Mouse (Mus musculus) embryonic facial prominence, embryonic 11.5 days (tissue): ENCODE data around the gene Pmel. TPM values are rescaled to one million over a fixed set of nuclear protein-coding genes. Genes with fewer than 3 reads are reported as not detected.

Experiments used
- ATAC-seq: fragments of 200-750 bp; cut with Nextera tagmentation; replicated peaks from 2 replicates; pipeline ENCODE4 v1.8.0; 2017; ENCODE audit warnings: low read depth; ENCODE audit not compliant: insufficient number of reproducible peaks, low FRiP score, low TSS enrichment
- DNase-seq: peaks from one replicate; pipeline ENCODE4 v3.0.0-alpha.2; 2015; ENCODE audit warnings: low spot score
- H3K27ac ChIP-seq: fragments of 300-500 bp; sonication (generic); replicated peaks from 2 replicates; pipeline ENCODE4 v1.5.1; 2014; ENCODE audit warnings: mild to moderate bottlenecking, low read depth, low read length, control low read depth
- H3K27me3 ChIP-seq: fragments of 300-500 bp; sonication (generic); 2 replicates; pipeline ENCODE4 v1.6.1; 2014; ENCODE audit warnings: mild to moderate bottlenecking, low read length, moderate library complexity, mixed read lengths; ENCODE audit not compliant: control insufficient read depth, insufficient read depth
- H3K36me3 ChIP-seq: fragments of 300-500 bp; sonication (generic); replicated peaks from 2 replicates; pipeline ENCODE4 v1.6.1; 2014; ENCODE audit warnings: low read depth, mild to moderate bottlenecking, low read length, moderate library complexity, mixed read lengths; ENCODE audit not compliant: control insufficient read depth, insufficient read depth
- H3K4me1 ChIP-seq: fragments of 300-500 bp; sonication (generic); 2 replicates; pipeline ENCODE4 v1.6.1; 2014; ENCODE audit warnings: low read length, mixed read lengths; ENCODE audit not compliant: control insufficient read depth, insufficient read depth
- H3K4me2 ChIP-seq: fragments of 300-500 bp; sonication (generic); 2 replicates; pipeline ENCODE4 v1.6.1; 2014; ENCODE audit warnings: low read depth, mild to moderate bottlenecking, control low read depth, low read length, moderate library complexity
- H3K4me3 ChIP-seq: fragments of 300-500 bp; sonication (generic); 2 replicates; pipeline ENCODE4 v1.5.1; 2014; ENCODE audit warnings: low read depth, low read length, control low read depth
- H3K9ac ChIP-seq: fragments of 300-500 bp; sonication (generic); replicated peaks from 2 replicates; pipeline ENCODE4 v1.6.1; 2014; ENCODE audit warnings: mild to moderate bottlenecking, control low read depth, low read length
- H3K9me3 ChIP-seq: fragments of 300-500 bp; sonication (generic); replicated peaks from 2 replicates; pipeline ENCODE4 v1.6.1; 2016; ENCODE audit warnings: mild to moderate bottlenecking, low read length, inconsistent platforms, mixed read lengths; ENCODE audit not compliant: control insufficient read depth
- WGBS: fragments of 180-500 bp; shearing (Covaris S2); extraction: QIAGEN DNeasy Blood & Tissue Kit; methylation state at CpG from one replicate; pipeline ENCODE4 v1.1.7; 2014; 5-methylcytosine and 5-hydroxymethylcytosine counted together
- polyA plus RNA-seq: library from polyadenylated mRNA; unstranded; fragments of >200 nt; fragmentation: Nextera tagmentation; extraction: Ambion mirVana; gene quantifications from 2 replicates; pipeline ENCODE4 v1.2.1, GENCODE M21; 2014

Pmel gene
- polyA plus RNA-seq, 1 experiment from 2014 or later, result 28.7 TPM

DNA sequence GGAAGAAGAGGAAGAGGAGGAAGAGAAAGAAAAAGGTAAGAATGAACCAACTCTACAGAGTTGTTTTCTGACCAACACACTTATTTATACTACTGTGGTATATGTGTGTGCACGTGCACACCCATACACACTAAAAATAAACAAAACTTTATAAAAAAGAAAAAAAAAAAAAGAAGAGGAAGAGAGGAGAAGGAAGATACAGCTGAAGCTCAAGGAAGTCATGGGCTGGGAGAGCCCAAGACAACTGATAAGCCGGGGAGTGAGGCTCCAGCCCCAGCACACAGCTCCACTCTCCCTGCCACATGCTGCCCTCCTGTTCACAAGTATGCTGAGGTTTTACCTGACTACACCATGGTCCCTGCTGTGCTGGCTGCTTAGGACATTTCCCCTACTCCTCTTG lies 36.3 kb downstream of the Pmel start:
- Histone ChIP-seq H3K36me3 (no peaks in the 10 kb centered on the region), H3K27ac (no peak overlapping the region), H3K4me1 (peaks cover 4% of the 10 kb centered on the region; the same call in 1 of the 2 replicates), H3K9me3 (no peaks in the 10 kb centered on the region), H3K4me2 (no peak overlapping the region), H3K9ac (no peak overlapping the region), H3K27me3 (peaks cover 6% of the 10 kb centered on the region), H3K4me3 (no peak overlapping the region)
- ATAC-seq (no peak), DNase-seq (no peak)
- 67% methylated on average over 2 of the region's 2 CpGs for WGBS

DNA sequence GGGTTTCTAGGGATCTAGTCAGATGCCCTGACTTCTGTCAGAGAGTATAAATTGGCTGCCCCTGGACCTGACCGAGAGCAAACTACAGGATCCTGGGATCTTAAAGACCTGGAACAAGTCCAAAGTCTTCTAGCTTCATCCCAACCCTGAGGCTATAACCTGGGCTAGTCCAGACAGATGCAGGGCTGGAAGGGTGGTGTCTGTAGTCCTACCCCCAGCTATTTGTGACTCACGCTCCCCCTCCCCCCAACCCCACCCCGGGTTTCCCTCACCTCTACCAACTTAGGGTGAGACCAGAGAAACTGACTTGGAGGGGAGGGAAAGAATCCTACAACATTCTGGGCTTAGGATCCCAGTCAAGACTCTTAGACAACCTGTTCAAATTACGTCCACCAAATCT lies 38.6 kb downstream of the Pmel start:
- DNase-seq, result no peak
- Histone ChIP-seq H3K4me2 (no peak overlapping the region), H3K9me3 (no peaks in the 10 kb centered on the region), H3K9ac (no peak overlapping the region), H3K27ac (no peak overlapping the region), H3K27me3 (peaks cover 6% of the 10 kb centered on the region), H3K4me3 (no peak overlapping the region), H3K36me3 (no peaks in the 10 kb centered on the region), H3K4me1 (peaks cover 4% of the 10 kb centered on the region; the same call in 1 of the 2 replicates)
- WGBS, result 37% methylated on average over 4 of the region's 4 CpGs
- no peak for ATAC-seq

GRCm38 (mm10) chr10:128743235-128743634 lies 39.2 kb downstream of the Pmel start:
- DNase-seq (no peak), ATAC-seq (no peak)
- no peak overlapping the region for H3K9ac ChIP-seq
- WGBS, result 9% methylated on average over 7 of the region's 7 CpGs
- H3K9me3 ChIP-seq, result no peaks in the 10 kb centered on the region
- H3K4me3 ChIP-seq, result peak overlapping the region; percentile 63
- H3K4me2 ChIP-seq, result peak overlapping the region; percentile 96
- peaks cover 6% of the 10 kb centered on the region for H3K27me3 ChIP-seq
- no peaks in the 10 kb centered on the region for H3K36me3 ChIP-seq
- H3K27ac ChIP-seq, result no peak overlapping the region
- H3K4me1 ChIP-seq, result peaks cover 4% of the 10 kb centered on the region; the same call in 1 of the 2 replicates

DNA sequence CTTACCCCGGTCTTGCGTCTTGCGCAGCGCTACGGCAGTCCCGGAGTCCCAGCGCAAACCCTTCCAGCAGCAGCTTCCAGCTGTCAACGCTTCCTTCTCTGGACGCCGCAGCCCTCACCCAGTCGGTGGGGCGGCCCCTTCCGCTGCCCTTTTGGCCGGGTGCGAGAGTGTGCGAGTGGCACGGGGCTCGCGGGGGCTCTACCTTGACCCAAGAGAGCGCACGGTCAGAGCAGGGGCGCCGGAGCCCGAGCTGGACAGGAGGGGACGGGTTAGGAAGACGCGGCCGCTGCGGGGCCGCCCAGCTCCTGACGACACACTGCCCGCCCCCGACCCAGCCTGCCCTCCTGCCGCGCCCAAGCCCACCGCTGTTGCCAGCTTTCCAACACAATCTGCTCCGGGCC lies 39.8 kb downstream of the Pmel start:
- peak; percentile 51 for ATAC-seq
- Histone ChIP-seq H3K4me3 (peak overlapping the region; percentile 63), H3K9me3 (no peaks in the 10 kb centered on the region), H3K27ac (no peak overlapping the region), H3K27me3 (peaks cover 6% of the 10 kb centered on the region), H3K4me2 (peak overlapping the region; percentile 96), H3K9ac (peak overlapping the region; percentile 75), H3K4me1 (peaks cover 4% of the 10 kb centered on the region; the same call in 1 of the 2 replicates), H3K36me3 (no peaks in the 10 kb centered on the region)
- WGBS, result under 1% methylated on average over 36 of the region's 37 CpGs
- DNase-seq, result peak; percentile 64

GRCm38 (mm10) chr10:128744211-128744610 lies 40.2 kb downstream of the Pmel start:
- no peak for ATAC-seq
- 11% methylated on average over 8 of the region's 8 CpGs for WGBS
- peak overlapping the region; percentile 63 for H3K4me3 ChIP-seq
- no peak for DNase-seq
- peaks cover 4% of the 10 kb centered on the region; the same call in 1 of the 2 replicates for H3K4me1 ChIP-seq
- H3K9ac ChIP-seq, result peak overlapping the region; percentile 75
- no peak overlapping the region for H3K27ac ChIP-seq
- H3K27me3 ChIP-seq, result peaks cover 6% of the 10 kb centered on the region
- H3K4me2 ChIP-seq, result peak overlapping the region; percentile 96
- H3K9me3 ChIP-seq, result no peaks in the 10 kb centered on the region
- H3K36me3 ChIP-seq, result no peaks in the 10 kb centered on the region

DNA sequence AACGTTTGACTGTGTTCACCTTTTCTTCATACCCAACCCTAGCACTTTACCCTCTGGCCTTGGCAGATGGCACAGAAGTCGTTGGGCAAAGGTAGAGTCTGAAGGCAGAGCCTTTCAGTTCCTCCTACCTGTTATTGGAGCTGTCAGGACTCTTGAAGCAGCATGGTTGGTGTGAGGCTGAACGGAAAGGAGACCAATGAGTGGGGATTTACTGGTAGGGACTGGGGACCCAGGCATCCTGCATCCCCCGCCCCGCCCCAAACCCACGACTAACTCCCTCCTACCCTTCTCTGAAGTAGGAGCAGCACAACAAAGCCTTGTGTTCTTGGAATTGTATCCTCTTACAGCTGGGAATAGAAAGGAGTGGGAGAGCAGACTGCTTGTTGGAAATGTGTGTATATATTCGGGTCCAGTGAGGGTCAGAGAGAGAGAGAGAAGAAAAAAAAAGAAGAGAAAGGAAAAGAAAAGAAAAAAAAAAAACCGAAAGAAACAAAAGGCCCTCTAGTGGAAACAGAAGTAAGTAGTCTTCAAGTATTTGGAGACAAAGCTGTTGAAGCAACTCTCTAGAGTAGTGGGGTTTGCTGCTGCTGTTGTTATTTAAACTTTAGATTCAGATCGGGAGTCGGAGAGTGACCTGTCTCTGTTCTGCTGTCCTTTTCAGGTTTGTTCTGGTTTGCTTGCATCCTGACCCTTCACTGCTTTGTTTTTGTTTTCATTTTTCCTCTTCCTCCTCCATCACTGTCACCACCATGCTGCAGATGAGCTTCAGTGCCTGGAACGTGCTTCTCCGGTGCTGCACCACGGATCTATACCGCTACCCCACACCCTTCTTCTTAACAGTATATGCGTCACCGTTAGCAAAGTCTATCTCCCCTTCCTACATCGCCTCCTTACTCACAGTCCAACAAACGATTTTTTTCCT lies 40.9 kb downstream of the Pmel start, which contains the start of gene Dgka:
TSS of gene Dgka (minus strand) at position 176 of the 922 bp plus-strand sequence.
- 24% methylated on average over 18 of the region's 18 CpGs for WGBS
- ATAC-seq, result no peak
- Histone ChIP-seq H3K4me3 (peak within 1 kb of the TSS; percentile 63), H3K9me3 (no peaks in the 10 kb centered on the region), H3K27me3 (peaks cover 6% of the 10 kb centered on the region), H3K9ac (peak within 1 kb of the TSS; percentile 75), H3K36me3 (no peaks in the 10 kb centered on the region), H3K4me2 (peak within 1 kb of the TSS; percentile 96), H3K4me1 (peaks cover 4% of the 10 kb centered on the region; the same call in 1 of the 2 replicates), H3K27ac (no peak within 1 kb of the TSS)
- DNase-seq, result peak; percentile 19

- H3K9ac ChIP-seq, result no peak overlapping the region
- no peak for DNase-seq
- no peak for ATAC-seq
- 92% methylated on average over 10 of the region's 10 CpGs for WGBS
- no peaks in the 10 kb centered on the region for H3K36me3 ChIP-seq
- H3K27me3 ChIP-seq, result peaks cover 6% of the 10 kb centered on the region
- H3K27ac ChIP-seq, result no peak overlapping the region
- H3K4me1 ChIP-seq, result peaks cover 4% of the 10 kb centered on the region; the same call in 1 of the 2 replicates
- H3K4me2 ChIP-seq, result no peak overlapping the region
- H3K9me3 ChIP-seq, result no peaks in the 10 kb centered on the region
- H3K4me3 ChIP-seq, result no peak overlapping the region
Observed at GRCm38 (mm10) chr10:128745946-128746613, 42.1 kb downstream of the Pmel start.
